Mouse (Mus musculus): ENCODE data around the gene Spib. TPM values are rescaled to one million over a fixed set of nuclear protein-coding genes. Genes with fewer than 3 reads are reported as not detected.

Gene Spib
- polyA plus RNA-seq, 2 experiments = 0.11 to 0.16 TPM

DNA sequence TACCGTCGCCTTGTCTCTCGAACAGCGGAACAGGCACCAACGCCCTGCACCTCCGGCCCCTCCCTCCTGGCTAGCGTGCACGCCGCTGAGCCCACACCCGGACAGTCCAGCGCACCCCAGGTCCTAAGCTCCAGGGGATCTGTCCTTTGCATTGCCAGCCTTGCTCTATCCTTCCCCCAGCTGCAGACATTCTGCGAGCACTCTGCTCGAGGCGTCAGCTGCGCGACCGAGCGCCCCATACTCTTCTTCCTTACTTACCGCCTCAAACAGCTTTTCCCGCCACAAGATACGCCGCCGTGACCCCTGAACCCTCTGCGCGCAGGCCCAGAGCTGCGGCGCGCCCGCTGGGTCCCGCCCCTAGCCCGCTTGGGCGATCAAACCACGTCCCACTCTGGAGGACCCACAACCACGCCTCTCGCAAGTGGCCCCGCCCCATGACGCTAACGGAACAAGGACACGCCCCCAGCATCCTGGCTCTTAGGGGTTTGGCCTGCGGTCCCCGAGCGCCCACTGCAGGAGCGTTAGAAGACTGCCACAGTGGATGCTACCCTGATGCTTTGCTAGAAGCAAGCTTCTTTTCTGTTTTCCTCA is 16.7 kb upstream of the Spib start, which contains the start of gene Pold1:
Pold1 (minus strand) TSS at position 353 of the 591 bp plus-strand sequence.
- H3K27me3 ChIP-seq (ENCODE audit: control insufficient read depth, insufficient read depth, low read length) = no peaks in the 10 kb centered on the region
- peak within 1 kb of the TSS; percentile 99 for H3K4me2 ChIP-seq (ENCODE audit: low read depth)
- TF ChIP-seq CTCF (IDR thresholded peaks at IDR 0.05; ENCODE audit: low read depth) = peak; percentile 99
- 0 out of 2 replicates have a peak, but pooled peaks have one; percentile 27 for TF ChIP-seq EP300 (IDR thresholded peaks at IDR 0.05; ENCODE audit: low read depth)
- peak; percentile 99 to 100 (median 99) for DNase-seq (ENCODE audit: low read depth in 3 of 3, low spot score in 3 of 3)
- peak within 1 kb of the TSS; percentile 88 for H3K9ac ChIP-seq (replicated peaks)
- H3K4me1 ChIP-seq (replicated peaks; ENCODE audit: control insufficient read depth in 2 of 2, insufficient read depth in 2 of 2, low read length in 1 of 2) = peaks cover 14 to 18% of the 10 kb centered on the region in 2 experiments
- peak within 1 kb of the TSS; percentile 77 to 88 for H3K4me3 ChIP-seq (ENCODE audit: insufficient read depth in 1 of 2, low read depth in 2 of 2, low read length in 2 of 2)
- H3K27ac ChIP-seq = peak within 1 kb of the TSS; percentile 85
- H3K36me3 ChIP-seq (replicated peaks; ENCODE audit: control insufficient read depth, insufficient read depth, low read depth) = peaks cover 22% of the 10 kb centered on the region
- no peaks in the 10 kb centered on the region for H3K9me3 ChIP-seq (ENCODE audit: control insufficient read depth, low read length)
- peak; percentile 94 for ATAC-seq (ENCODE audit: insufficient read depth)
- WGBS (ENCODE audit: insufficient replicate concordance) = under 1% methylated on average over 43 of the region's 43 CpGs

GRCm38 (mm10) chr7:44547725-44548124 is 15.9 kb upstream of the Spib start:
- DNase-seq (ENCODE audit: low read depth in 3 of 3, low spot score in 3 of 3) (no peak), ATAC-seq (ENCODE audit: insufficient read depth) (no peak)
- 24% methylated on average over 5 of the region's 5 CpGs for WGBS (ENCODE audit: insufficient replicate concordance)
- H3K27ac ChIP-seq = peak overlapping the region; percentile 85
- H3K9me3 ChIP-seq (ENCODE audit: control insufficient read depth, low read length) = no peaks in the 10 kb centered on the region
- H3K27me3 ChIP-seq (ENCODE audit: control insufficient read depth, insufficient read depth, low read length) = no peaks in the 10 kb centered on the region
- H3K36me3 ChIP-seq (replicated peaks; ENCODE audit: control insufficient read depth, insufficient read depth, low read depth) = peaks cover 26% of the 10 kb centered on the region
- H3K4me1 ChIP-seq (replicated peaks; ENCODE audit: control insufficient read depth in 2 of 2, insufficient read depth in 2 of 2, low read length in 1 of 2) = peaks cover 8 to 13% of the 10 kb centered on the region in 2 experiments
- H3K4me3 ChIP-seq (ENCODE audit: insufficient read depth in 1 of 2, low read depth in 2 of 2, low read length in 2 of 2) = peak overlapping the region; percentile 77 to 88
- TF ChIP-seq EP300 (IDR thresholded peaks at IDR 0.05; ENCODE audit: low read depth) (no peak), CTCF (IDR thresholded peaks at IDR 0.05; ENCODE audit: low read depth) (no peak)
- H3K4me2 ChIP-seq (ENCODE audit: low read depth) = peak overlapping the region; percentile 99
- H3K9ac ChIP-seq (replicated peaks) = peak overlapping the region; percentile 88

DNA sequence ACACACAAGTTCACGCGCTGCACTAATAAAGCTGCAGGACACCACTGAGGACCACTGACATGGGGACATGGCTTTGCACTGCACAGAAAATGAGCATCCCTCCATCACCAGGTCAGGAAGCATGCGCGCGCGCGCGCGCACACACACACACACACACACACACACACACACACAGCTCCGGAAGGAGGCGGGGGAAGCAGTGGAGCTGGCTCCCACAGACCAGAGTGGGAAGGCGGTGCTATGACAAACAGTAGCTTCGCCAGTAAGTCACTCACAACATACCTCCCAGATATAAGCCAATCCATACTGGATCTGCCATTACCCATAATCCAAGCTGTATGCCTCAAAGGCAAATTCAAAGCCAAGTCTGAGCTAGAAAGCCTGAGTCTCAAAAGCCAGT is 15.2 kb upstream of the Spib start:
- Histone ChIP-seq H3K4me1 (replicated peaks; ENCODE audit: control insufficient read depth in 2 of 2, insufficient read depth in 2 of 2, low read length in 1 of 2) (peaks cover 7 to 10% of the 10 kb centered on the region in 2 experiments), H3K36me3 (replicated peaks; ENCODE audit: control insufficient read depth, insufficient read depth, low read depth) (peaks cover 32% of the 10 kb centered on the region), H3K9ac (replicated peaks) (peak overlapping the region; percentile 88), H3K27ac (peak overlapping the region; percentile 85; the same call in 1 of the 2 replicates), H3K9me3 (ENCODE audit: control insufficient read depth, low read length) (no peaks in the 10 kb centered on the region), H3K4me2 (ENCODE audit: low read depth) (peak overlapping the region; percentile 99), H3K27me3 (ENCODE audit: control insufficient read depth, insufficient read depth, low read length) (no peaks in the 10 kb centered on the region), H3K4me3 (ENCODE audit: insufficient read depth in 1 of 2, low read depth in 2 of 2, low read length in 2 of 2) (peak overlapping the region; percentile 77 to 88)
- WGBS (ENCODE audit: insufficient replicate concordance) = 92% methylated on average over 13 of the region's 13 CpGs
- no peak for DNase-seq (ENCODE audit: low read depth in 3 of 3, low spot score in 3 of 3)
- ATAC-seq (ENCODE audit: insufficient read depth) = no peak
- TF ChIP-seq CTCF (IDR thresholded peaks at IDR 0.05; ENCODE audit: low read depth) = no peak

DNA sequence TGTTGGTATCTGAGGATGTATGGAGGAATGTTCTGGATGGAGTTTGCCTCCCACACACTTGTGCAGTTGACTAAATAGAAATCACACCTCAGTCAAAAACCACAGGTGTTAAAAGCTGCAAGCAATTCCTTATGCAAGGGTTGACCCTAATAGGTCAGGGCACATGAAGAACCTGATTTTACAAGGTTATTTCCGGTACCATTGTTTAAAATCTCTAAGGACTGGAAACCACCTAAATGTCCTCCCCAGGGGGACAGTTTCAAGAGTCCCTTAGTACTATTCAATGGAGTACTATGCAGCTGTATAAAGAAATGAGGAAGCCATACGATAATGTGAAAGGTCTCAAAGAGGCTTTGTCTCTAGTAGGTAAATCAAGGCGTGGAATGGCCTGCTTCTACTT is 14.4 kb upstream of the Spib start:
- TF ChIP-seq EP300 (IDR thresholded peaks at IDR 0.05; ENCODE audit: low read depth) (no peak), CTCF (IDR thresholded peaks at IDR 0.05; ENCODE audit: low read depth) (no peak)
- no peak overlapping the region for H3K4me2 ChIP-seq (ENCODE audit: low read depth)
- no peaks in the 10 kb centered on the region for H3K9me3 ChIP-seq (ENCODE audit: control insufficient read depth, low read length)
- no peak overlapping the region for H3K9ac ChIP-seq (replicated peaks)
- H3K4me3 ChIP-seq (ENCODE audit: insufficient read depth in 1 of 2, low read depth in 2 of 2, low read length in 2 of 2) = no peak overlapping the region
- peaks cover 7 to 10% of the 10 kb centered on the region in 2 experiments for H3K4me1 ChIP-seq (replicated peaks; ENCODE audit: control insufficient read depth in 2 of 2, insufficient read depth in 2 of 2, low read length in 1 of 2)
- no peak overlapping the region for H3K27ac ChIP-seq
- WGBS (ENCODE audit: insufficient replicate concordance) = 87% methylated on average over 3 of the region's 3 CpGs
- DNase-seq (ENCODE audit: low read depth in 3 of 3, low spot score in 3 of 3) (no peak), ATAC-seq (ENCODE audit: insufficient read depth) (no peak)
- H3K36me3 ChIP-seq (replicated peaks; ENCODE audit: control insufficient read depth, insufficient read depth, low read depth) = peaks cover 31% of the 10 kb centered on the region
- no peaks in the 10 kb centered on the region for H3K27me3 ChIP-seq (ENCODE audit: control insufficient read depth, insufficient read depth, low read length)

DNA sequence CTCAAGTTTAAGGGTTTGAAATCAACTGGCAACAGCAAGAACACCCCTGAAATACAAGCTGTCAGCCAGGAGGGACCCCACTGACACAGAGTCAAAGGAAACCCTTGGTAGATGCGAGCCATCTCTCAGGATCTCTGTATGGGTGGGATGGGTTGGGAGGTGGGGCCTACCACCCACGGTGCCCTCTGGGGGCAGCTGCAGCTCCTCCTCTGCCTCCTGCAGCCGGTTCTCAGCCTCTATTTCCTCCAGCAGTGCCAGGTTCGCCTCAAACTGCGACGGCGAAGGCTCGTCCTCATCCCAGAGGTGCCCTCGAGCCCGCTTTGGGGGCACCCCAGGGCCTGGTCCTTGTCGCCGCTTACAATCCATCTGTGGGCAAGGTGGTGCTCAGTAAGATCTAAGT is 11.2 kb upstream of the Spib start:
- no peaks in the 10 kb centered on the region for H3K9me3 ChIP-seq (ENCODE audit: control insufficient read depth, low read length)
- no peak for ATAC-seq (ENCODE audit: insufficient read depth)
- no peak overlapping the region for H3K27ac ChIP-seq
- TF ChIP-seq CTCF (IDR thresholded peaks at IDR 0.05; ENCODE audit: low read depth) (no peak), EP300 (IDR thresholded peaks at IDR 0.05; ENCODE audit: low read depth) (no peak)
- H3K27me3 ChIP-seq (ENCODE audit: control insufficient read depth, insufficient read depth, low read length) = no peaks in the 10 kb centered on the region
- WGBS (ENCODE audit: insufficient replicate concordance) = 79% methylated on average over 12 of the region's 12 CpGs
- no peak overlapping the region for H3K4me2 ChIP-seq (ENCODE audit: low read depth)
- peaks cover 44% of the 10 kb centered on the region for H3K36me3 ChIP-seq (replicated peaks; ENCODE audit: control insufficient read depth, insufficient read depth, low read depth)
- H3K9ac ChIP-seq (replicated peaks) = no peak overlapping the region
- no peak for DNase-seq (ENCODE audit: low read depth in 3 of 3, low spot score in 3 of 3)
- H3K4me1 ChIP-seq (replicated peaks; ENCODE audit: control insufficient read depth in 2 of 2, insufficient read depth in 2 of 2, low read length in 1 of 2) = peaks cover 7 to 10% of the 10 kb centered on the region in 2 experiments
- no peak overlapping the region for H3K4me3 ChIP-seq (ENCODE audit: insufficient read depth in 1 of 2, low read depth in 2 of 2, low read length in 2 of 2)
